Mouse (Mus musculus) thymus, postnatal 10 days (tissue): Measurements from ENCODE around the gene Atp8a1.

Experiments
- DNase-seq, 2 experiments: peaks; one replicate each; pipeline ENCODE4 v3.0.0; 2021; ENCODE audit warnings: low spot score in 2 of 2

The Atp8a1 gene

GRCm38 (mm10) chr5:67631261-67631660, 216.0 kb downstream of the Atp8a1 start:
- DNase-seq: no peak

- DNase-seq: no peak
Measured at GRCm38 (mm10) chr5:67629861-67630260, 217.4 kb downstream of the Atp8a1 start.

GRCm38 (mm10) chr5:67629440-67629839, 217.8 kb downstream of the Atp8a1 start:
- DNase-seq: no peak

- no peak for DNase-seq
Measured at GRCm38 (mm10) chr5:67628180-67628940, 218.9 kb downstream of the Atp8a1 start.

- DNase-seq: no peak
Measured at GRCm38 (mm10) chr5:67621230-67621629, 226.0 kb downstream of the Atp8a1 start.

GRCm38 (mm10) chr5:67609520-67609837, 237.8 kb downstream of the Atp8a1 start:
- no peak for DNase-seq

- DNase-seq: no peak
Measured at GRCm38 (mm10) chr5:67608674-67609519, 238.3 kb downstream of the Atp8a1 start.

GRCm38 (mm10) chr5:67607804-67608673, 239.2 kb downstream of the Atp8a1 start, which contains the start of gene Shisa3:
Gene Shisa3 (plus strand): TSS chr5:67607882.
- peak in 1 of 2 experiments; percentile 9 for DNase-seq

- DNase-seq: peak in 1 of 2 experiments; percentile 5
Measured at GRCm38 (mm10) chr5:67606916-67607803, 240.1 kb downstream of the Atp8a1 start.

GRCm38 (mm10) chr5:67605951-67606350, 241.3 kb downstream of the Atp8a1 start:
- DNase-seq: no peak

GRCm38 (mm10) chr5:67599935-67600334, 247.3 kb downstream of the Atp8a1 start:
- no peak for DNase-seq

- no peak for DNase-seq
Measured at GRCm38 (mm10) chr5:67595629-67596028, 251.6 kb downstream of the Atp8a1 start.

- DNase-seq: no peak
Measured at GRCm38 (mm10) chr5:67595070-67595469, 252.2 kb downstream of the Atp8a1 start.

GRCm38 (mm10) chr5:67579725-67580633, 267.3 kb downstream of the Atp8a1 start:
- DNase-seq: peak in 1 of 2 experiments; percentile 10

GRCm38 (mm10) chr5:67575705-67576104, 271.5 kb downstream of the Atp8a1 start:
- no peak for DNase-seq

- DNase-seq: no peak
Measured at GRCm38 (mm10) chr5:67574039-67574438, 273.2 kb downstream of the Atp8a1 start.

GRCm38 (mm10) chr5:67572552-67573155, 274.6 kb downstream of the Atp8a1 start:
- no peak for DNase-seq
